Mouse (Mus musculus): ENCODE measurements at regions not wholly inside any gene's neighbourhood (a gene's known extent, or its start where the extent isn't known, plus 50 kb on each side); places are given as distances from the start of the nearest gene placed in this dataset.

- TF ChIP-seq TCF12 (IDR thresholded peaks at IDR 0.05; ENCODE audit: insufficient read depth, poor library complexity, severe bottlenecking): no peak
- no peak for TF ChIP-seq POLR2A (IDR thresholded peaks at IDR 0.05; ENCODE audit: insufficient read length, low read depth)
- TF ChIP-seq POLR2AphosphoS2 (IDR thresholded peaks at IDR 0.05; ENCODE audit: insufficient read length, low read depth): no peak
- TF ChIP-seq MAX (IDR thresholded peaks at IDR 0.05; ENCODE audit: low read depth): no peak
- TF ChIP-seq MYOD1 (IDR thresholded peaks at IDR 0.05; ENCODE audit: control insufficient read depth in 1 of 3, insufficient read length in 2 of 3, low read depth in 2 of 3): no peak
Measured at GRCm38 (mm10) chr9:43879220-43879968, 135.6 kb downstream of the Nectin1 start.
